Mouse (Mus musculus) gastrocnemius, postnatal 4 days (tissue): ENCODE data around the gene Pmel. TPM values are rescaled to one million over a fixed set of nuclear protein-coding genes. Genes with fewer than 3 reads are reported as not detected.

ENCODE experiments used
- DNase-seq, 2 experiments: peaks; one replicate each; pipeline ENCODE4 v3.0.0; 2021 to 2022; ENCODE audit warnings: low spot score in 2 of 2, mixed read lengths in 2 of 2
- total RNA-seq, 2 experiments: library from RNA; stranded (reverse); gene quantifications; 2 replicates each; pipeline ENCODE4 v1.2.3; 2021

Gene Pmel
- total RNA-seq, 2 experiments from 2014 or later = 4.0 to 5.2 TPM

- peak; percentile 28 to 61 for DNase-seq
Measured at GRCm38 (mm10) chr10:128747646-128748251, 43.8 kb downstream of the Pmel start, which contains the start of gene Pym1. Gene Pym1 (plus strand): TSS chr10:128747889.

- peak; percentile 45 to 75 for DNase-seq
Measured at GRCm38 (mm10) chr10:128748252-128748864, 44.4 kb downstream of the Pmel start.

Other genes starting within 250 kb of the Pmel start
- 10 to 100 TPM; 90.8 to 91.2 TPM for gene Smarcc2, start 244.9 kb upstream of the Pmel start, total RNA-seq
- 100 to 1,000 TPM; 485 to 542 TPM for gene Myl6, start 210.1 kb upstream of the Pmel start, total RNA-seq
- gene Myl6b, start 205.5 kb upstream of the Pmel start, total RNA-seq = 100 to 1,000 TPM; 119 to 139 TPM
- gene Esyt1, start 178.3 kb upstream of the Pmel start, total RNA-seq = 10 to 100 TPM; 49.6 to 50.5 TPM
- 1 to 10 TPM; 6.7 to 9.9 TPM for gene Zc3h10, start 156.4 kb upstream of the Pmel start, total RNA-seq
- gene Rpl41, start 154.9 kb upstream of the Pmel start, total RNA-seq = 1,000 to 10,000 TPM; 2,741 to 3,076 TPM
- gene Pa2g4, start 138.2 kb upstream of the Pmel start, total RNA-seq = 10 to 100 TPM; 84.8 to 91.4 TPM
- 10 to 100 TPM; 18.0 to 19.0 TPM for gene Erbb3, start 114.5 kb upstream of the Pmel start, total RNA-seq
- gene Rps26, start 77.4 kb upstream of the Pmel start, total RNA-seq = 100 to 1,000 TPM; 757 to 856 TPM
- 1 to 10 TPM in 1 of 2 experiments, under 1 TPM in 1; 0.93 to 1.4 TPM for gene Ikzf4, start 58.2 kb upstream of the Pmel start, total RNA-seq
- 10 to 100 TPM; 12.0 to 13.1 TPM for gene Suox, start 30.1 kb upstream of the Pmel start, total RNA-seq
- gene Rab5b, start 7.9 kb upstream of the Pmel start, total RNA-seq = 10 to 100 TPM; 85.8 to 88.8 TPM
- gene Cdk2, start 836 bp downstream of the Pmel start, total RNA-seq = 10 to 100 TPM; 38.7 to 42.8 TPM
- gene Dgka, start 40.7 kb downstream of the Pmel start, total RNA-seq = 1 to 10 TPM; 6.7 TPM
- gene Pym1, start 43.7 kb downstream of the Pmel start, total RNA-seq = 10 to 100 TPM; 18.3 to 22.1 TPM
- 1 to 10 TPM; 2.8 to 3.0 TPM for gene Mmp19, start 86.7 kb downstream of the Pmel start, total RNA-seq
- gene Dnajc14, start 99.9 kb downstream of the Pmel start, total RNA-seq = 10 to 100 TPM; 48.6 to 50.7 TPM
- 10 to 100 TPM; 17.3 to 20.2 TPM for gene Tmem198b, start 100.2 kb downstream of the Pmel start, total RNA-seq
- 10 to 100 TPM; 48.5 to 54.6 TPM for gene Sarnp, start 113.1 kb downstream of the Pmel start, total RNA-seq
- gene Ormdl2, start 117.5 kb downstream of the Pmel start, total RNA-seq = 10 to 100 TPM; 11.7 to 12.0 TPM
- gene Gdf11, start 187.5 kb downstream of the Pmel start, total RNA-seq = 1 to 10 TPM; 7.5 to 8.3 TPM
- gene Cd63, start 196.8 kb downstream of the Pmel start, total RNA-seq = 100 to 1,000 TPM; 311 to 352 TPM
- 10 to 100 TPM; 11.7 to 12.1 TPM for gene Rdh5, start 218.7 kb downstream of the Pmel start, total RNA-seq
- 100 to 1,000 TPM; 218 to 231 TPM for gene Bloc1s1, start 219.8 kb downstream of the Pmel start, total RNA-seq
- 100 to 1,000 TPM; 148 to 157 TPM for gene Itga7, start 229.6 kb downstream of the Pmel start, total RNA-seq